Mouse (Mus musculus): ENCODE results near the gene 1700003E16Rik.

1700003E16Rik gene

GRCm38 (mm10) chr6:83127419-83127818 lies 28.8 kb upstream of the 1700003E16Rik start:
- DNase-seq (ENCODE audit: low read depth, low spot score), result no peak

- no peak for DNase-seq (ENCODE audit: low read depth, low spot score)
These were observed 24.7 kb upstream of the 1700003E16Rik start for GRCm38 (mm10) chr6:83131469-83132034.

GRCm38 (mm10) chr6:83132176-83132919 lies 23.9 kb upstream of the 1700003E16Rik start:
- no peak for DNase-seq (ENCODE audit: low read depth, low spot score)

GRCm38 (mm10) chr6:83134226-83134625 lies 22.0 kb upstream of the 1700003E16Rik start:
- DNase-seq (ENCODE audit: low read depth, low spot score), result no peak

GRCm38 (mm10) chr6:83134951-83135513 lies 21.2 kb upstream of the 1700003E16Rik start, which contains the start of gene Rtkn:
Rtkn (plus strand) TSS chr6:83135463.
- no peak for DNase-seq (ENCODE audit: low read depth, low spot score)

GRCm38 (mm10) chr6:83135571-83136161 lies 20.5 kb upstream of the 1700003E16Rik start:
- DNase-seq (ENCODE audit: low read depth, low spot score), result no peak

GRCm38 (mm10) chr6:83136291-83136880 lies 19.8 kb upstream of the 1700003E16Rik start:
- no peak for DNase-seq (ENCODE audit: low read depth, low spot score)

GRCm38 (mm10) chr6:83136881-83137575 lies 19.2 kb upstream of the 1700003E16Rik start:
- peak; percentile 39 for DNase-seq (ENCODE audit: low read depth, low spot score)

GRCm38 (mm10) chr6:83137576-83137950 lies 18.6 kb upstream of the 1700003E16Rik start:
- DNase-seq (ENCODE audit: low read depth, low spot score), result no peak

GRCm38 (mm10) chr6:83138056-83138455 lies 18.1 kb upstream of the 1700003E16Rik start:
- DNase-seq (ENCODE audit: low read depth, low spot score), result peak; percentile 47

- DNase-seq (ENCODE audit: low read depth, low spot score), result no peak
These were observed 16.2 kb upstream of the 1700003E16Rik start for GRCm38 (mm10) chr6:83140044-83140443.

- no peak for DNase-seq (ENCODE audit: low read depth, low spot score)
These were observed 14.6 kb upstream of the 1700003E16Rik start for GRCm38 (mm10) chr6:83141636-83142035.

GRCm38 (mm10) chr6:83142211-83142731 lies 13.9 kb upstream of the 1700003E16Rik start:
- DNase-seq (ENCODE audit: low read depth, low spot score), result no peak

- no peak for DNase-seq (ENCODE audit: low read depth, low spot score)
These were observed 13.3 kb upstream of the 1700003E16Rik start for GRCm38 (mm10) chr6:83142886-83143285.

GRCm38 (mm10) chr6:83145209-83145608 lies 11.0 kb upstream of the 1700003E16Rik start:
- no peak for DNase-seq (ENCODE audit: low read depth, low spot score)

- DNase-seq (ENCODE audit: low read depth, low spot score), result no peak
These were observed 10.4 kb upstream of the 1700003E16Rik start for GRCm38 (mm10) chr6:83145805-83146204.

GRCm38 (mm10) chr6:83147280-83147679 lies 8.9 kb upstream of the 1700003E16Rik start:
- DNase-seq (ENCODE audit: low read depth, low spot score), result no peak

GRCm38 (mm10) chr6:83151721-83152120 lies 4.5 kb upstream of the 1700003E16Rik start:
- no peak for DNase-seq (ENCODE audit: low read depth, low spot score)

GRCm38 (mm10) chr6:83153038-83153437 lies 3.2 kb upstream of the 1700003E16Rik start:
- DNase-seq (ENCODE audit: low read depth, low spot score), result no peak

- DNase-seq (ENCODE audit: low read depth, low spot score), result no peak
These were observed 2.7 kb upstream of the 1700003E16Rik start for GRCm38 (mm10) chr6:83153485-83153884.

GRCm38 (mm10) chr6:83155552-83156238 lies 509 bp upstream of the 1700003E16Rik start:
- DNase-seq (ENCODE audit: low read depth, low spot score), result peak; percentile 31
